Mouse (Mus musculus): ENCODE data around the gene Rtl5.

DNA sequence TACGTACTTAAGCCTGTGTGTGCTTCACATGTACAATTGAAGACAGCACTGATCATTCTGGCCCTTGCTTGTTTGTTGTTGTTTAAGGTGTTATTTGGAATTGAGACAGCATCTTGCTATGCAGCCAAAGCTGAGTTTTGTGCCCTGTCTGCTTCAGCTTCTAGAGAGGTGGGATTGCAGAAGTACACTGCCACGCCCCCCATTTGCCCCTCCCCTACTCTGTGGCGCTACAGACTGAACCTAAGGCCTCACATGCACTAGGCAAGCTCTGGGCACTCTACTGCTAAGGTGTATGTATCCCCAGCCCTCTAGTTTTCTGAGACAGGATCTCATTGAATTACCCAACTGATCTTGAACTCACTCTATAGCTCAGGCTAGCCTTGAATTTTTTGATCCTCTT is 35.4 kb downstream of the Rtl5 start:
- TF ChIP-seq GATA1 (IDR thresholded peaks at IDR 0.05; ENCODE audit: borderline replicate concordance, low read length) (no peak), FLI1 (IDR thresholded peaks at IDR 0.05; ENCODE audit: low read length) (no peak)
